Mouse (Mus musculus) right cerebral cortex, adult 2 months (tissue): ENCODE data around the gene Stx8.

Source experiments
- DNase-seq, 2 experiments: peaks; one replicate each; pipeline ENCODE4 v3.0.0; 2021 to 2022; ENCODE audit warnings: low spot score in 2 of 2

Stx8 gene

DNA sequence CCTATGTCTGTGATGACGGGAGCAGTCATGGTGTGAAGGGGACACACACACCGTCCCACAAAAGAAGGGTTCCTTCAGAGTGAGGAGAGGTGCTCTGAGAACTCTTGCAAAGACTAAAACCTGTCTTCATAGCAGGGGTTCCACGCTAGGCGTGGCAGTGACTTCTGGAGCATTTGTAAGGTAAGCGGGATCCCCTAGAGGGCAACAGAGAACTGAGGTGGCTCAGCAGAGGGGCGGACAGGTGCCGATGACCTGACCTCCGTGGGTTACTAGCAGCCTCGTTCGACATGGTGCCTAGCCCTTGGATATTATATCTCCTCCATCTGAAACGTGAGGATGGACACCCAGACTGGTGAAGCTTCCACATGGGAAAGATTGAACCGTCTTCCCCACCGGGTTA, 257.1 kb downstream of the Stx8 start:
- DNase-seq: no peak

DNA sequence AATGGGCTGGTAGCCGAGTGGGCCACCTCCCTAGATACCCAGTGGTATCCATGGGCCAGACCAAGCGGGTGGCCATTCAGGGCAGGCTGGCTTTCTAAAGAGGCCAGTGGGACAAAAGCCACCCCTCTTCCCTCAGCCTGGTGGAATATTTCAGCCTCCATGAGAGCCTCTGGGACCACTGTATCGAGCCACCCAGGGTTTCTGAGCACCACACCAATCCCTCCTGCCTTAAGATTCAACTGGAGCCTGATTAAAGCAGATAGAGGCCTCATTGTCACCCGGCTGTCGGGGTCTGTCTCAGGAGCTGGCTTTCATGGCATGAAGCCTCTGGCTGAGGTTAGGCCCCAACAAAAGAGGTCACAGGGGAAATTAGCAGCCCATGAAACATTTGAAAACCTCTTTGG, 260.7 kb downstream of the Stx8 start:
- no peak for DNase-seq

DNA sequence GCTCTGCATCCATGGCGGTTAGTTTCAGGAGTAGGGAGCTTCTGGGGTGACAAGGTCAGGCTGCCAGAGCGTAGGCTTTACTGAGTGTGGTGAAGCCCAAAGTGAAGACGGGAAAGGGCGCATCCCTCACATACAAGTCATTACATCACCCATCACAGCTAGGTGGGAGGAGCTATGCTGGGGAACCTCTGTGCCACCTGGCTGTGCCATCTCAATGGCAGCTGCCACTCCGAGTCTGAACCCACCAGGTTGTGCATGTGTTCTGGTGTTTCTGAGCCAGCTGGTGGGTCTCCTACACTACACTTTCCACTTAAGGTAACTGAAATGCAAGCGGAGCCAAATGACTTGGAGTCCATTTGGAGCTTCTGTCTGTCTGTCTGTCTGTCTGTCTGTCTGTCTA, 261.8 kb downstream of the Stx8 start:
- DNase-seq: no peak

- DNase-seq: no peak
These were observed 263.1 kb downstream of the Stx8 start for GRCm38 (mm10) chr11:68228941-68229665.

DNA sequence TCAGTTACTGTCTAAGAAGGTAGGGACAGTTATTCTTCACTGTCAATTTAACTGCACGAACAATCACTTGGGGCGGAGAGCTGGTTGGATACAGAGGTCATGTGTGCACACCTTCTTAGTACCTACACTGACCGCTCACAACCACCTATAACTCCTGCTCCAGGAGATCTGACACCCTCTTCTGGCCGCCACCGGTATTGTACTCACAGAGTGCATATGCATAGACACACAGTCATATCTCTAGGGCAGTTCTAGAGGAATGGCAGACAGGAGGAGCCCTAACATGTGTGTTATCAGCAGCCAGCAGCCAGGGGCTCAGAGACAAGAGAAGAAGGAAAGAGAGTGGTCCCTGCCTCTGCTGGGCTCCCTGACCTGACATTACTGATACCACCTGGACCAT, 265.6 kb downstream of the Stx8 start:
- no peak for DNase-seq

GRCm38 (mm10) chr11:68233469-68233965, 267.5 kb downstream of the Stx8 start:
- DNase-seq: no peak

DNA sequence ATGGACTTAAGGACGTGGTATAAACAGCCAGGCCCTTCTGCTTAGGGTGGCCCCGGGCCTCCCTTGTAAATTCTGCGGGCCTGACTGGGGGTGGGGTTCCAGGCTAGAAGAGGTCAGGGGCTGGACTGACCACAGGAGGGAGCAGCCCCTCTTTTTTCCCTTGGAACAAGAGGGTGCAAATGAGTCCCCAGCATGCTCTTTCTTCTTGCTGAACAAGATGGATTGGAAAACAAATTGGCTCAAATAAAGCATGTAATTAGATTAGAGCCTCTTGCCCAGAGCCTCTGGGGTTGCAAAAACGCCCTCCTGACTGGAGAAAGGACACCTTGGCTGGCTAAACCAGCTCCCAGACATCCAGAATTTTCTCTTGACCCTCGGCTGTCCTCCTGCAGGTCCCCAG, 273.8 kb downstream of the Stx8 start:
- DNase-seq: no peak

DNA sequence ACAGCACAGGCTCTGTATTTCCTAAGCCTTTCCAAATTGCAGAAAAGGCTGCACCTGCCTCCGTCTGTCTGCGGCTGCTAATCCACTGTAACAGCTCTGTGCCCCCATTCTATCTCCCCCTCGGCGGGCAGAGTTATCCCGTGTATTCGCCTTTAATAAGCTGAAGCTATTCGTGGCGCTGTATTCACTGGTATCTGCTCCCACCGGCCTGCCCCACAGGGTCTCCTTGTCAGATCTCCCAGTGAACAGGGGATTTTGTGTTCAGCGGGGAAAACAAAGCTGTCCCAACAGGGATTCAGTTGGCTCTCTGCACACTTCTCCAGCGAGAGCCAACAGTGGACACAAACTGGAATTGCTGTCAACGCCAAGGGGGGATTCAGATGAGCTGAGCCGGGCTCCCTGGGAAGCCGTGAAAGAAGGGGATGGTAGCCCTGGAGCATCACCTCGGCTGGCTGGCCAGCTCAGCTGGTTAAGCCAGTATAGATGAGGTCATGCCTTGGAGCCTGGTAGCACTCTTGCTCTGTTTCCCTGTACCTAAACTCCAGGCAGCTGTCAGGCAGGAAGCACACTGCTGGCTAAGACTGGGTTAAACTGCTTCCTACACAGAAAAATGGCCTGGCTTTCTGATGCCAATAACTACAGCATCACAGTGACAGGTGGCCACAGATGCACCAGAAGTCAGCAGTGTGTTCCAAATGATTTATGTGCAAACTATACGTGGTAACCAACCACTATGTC, 278.4 kb downstream of the Stx8 start:
- DNase-seq: no peak

- no peak for DNase-seq
These were observed 278.9 kb downstream of the Stx8 start for GRCm38 (mm10) chr11:68244992-68245261.

- DNase-seq: no peak
These were observed 281.9 kb downstream of the Stx8 start for GRCm38 (mm10) chr11:68247897-68248296.

DNA sequence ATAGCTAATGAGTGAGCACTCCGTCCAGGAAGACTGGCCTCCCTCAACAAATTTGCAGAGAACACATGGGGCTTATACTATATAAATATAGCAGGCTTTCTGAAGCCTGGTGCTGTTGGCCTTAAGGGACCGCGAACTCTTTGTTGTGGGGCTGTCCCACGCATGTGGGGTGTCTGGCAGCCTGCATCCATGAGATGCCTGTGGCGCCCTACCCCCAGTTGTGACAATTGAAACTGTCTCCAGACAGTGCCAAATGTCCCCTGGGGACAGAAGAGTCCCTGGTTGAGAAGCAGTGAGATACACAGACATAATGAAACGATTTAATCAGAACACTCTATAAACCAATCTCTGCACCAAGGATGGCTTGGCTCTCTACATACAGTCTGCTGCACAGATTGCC, 284.1 kb downstream of the Stx8 start:
- no peak for DNase-seq

- DNase-seq: no peak
These were observed 287.5 kb downstream of the Stx8 start for GRCm38 (mm10) chr11:68253531-68253930.
